Mouse (Mus musculus) cerebellum, adult 2 months (tissue): ENCODE data around the gene Nfe2l1.

Source experiments
- CTCF ChIP-seq: fragments of 200-500 bp; IDR thresholded peaks from 2 replicates; pipeline ENCODE4 v1.5.1; 2011; ENCODE audit warnings: low read depth, mild to moderate bottlenecking, control low read depth, low read length, moderate library complexity, borderline replicate concordance; ENCODE audit not compliant: insufficient read depth
- POLR2A ChIP-seq: fragments of 200-500 bp; IDR thresholded peaks from 2 replicates; pipeline ENCODE4 v1.6.1; 2011; ENCODE audit warnings: low read length, control low read depth, borderline replicate concordance; ENCODE audit not compliant: insufficient read depth

DNA sequence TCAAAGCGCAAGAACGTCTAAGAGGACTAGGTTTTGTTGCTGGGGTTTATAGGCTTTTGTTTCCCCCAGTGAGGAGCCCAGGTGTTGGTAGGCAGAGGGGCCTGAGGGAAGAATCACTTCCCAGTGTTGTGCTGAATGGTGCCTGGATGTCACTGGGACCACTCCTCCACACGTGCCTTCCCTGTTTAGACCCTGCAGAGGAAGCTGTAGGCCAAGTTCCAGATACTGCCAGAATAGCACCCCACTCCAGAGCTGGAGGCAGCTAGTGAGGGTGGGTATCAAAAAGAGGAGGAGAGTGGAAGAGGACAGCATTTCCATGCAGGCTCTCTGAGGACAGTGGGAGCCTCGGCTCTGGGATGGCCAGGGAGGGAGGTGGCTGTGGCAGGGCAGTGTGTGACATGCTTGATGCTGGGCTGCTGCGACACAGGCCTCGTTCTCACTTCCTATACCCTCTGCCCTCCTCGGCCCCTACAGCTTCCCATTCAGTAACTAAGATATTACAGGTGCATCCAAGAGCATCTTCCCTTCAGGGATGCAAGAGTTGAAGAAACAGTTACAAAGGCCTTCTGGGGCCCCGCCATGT is 11.5 kb downstream of the Nfe2l1 start:
- TF ChIP-seq CTCF (no peak), POLR2A (no peak)
